29 mouse cellular contexts compared by ENCODE assay signal in the genomic region with DNA sequence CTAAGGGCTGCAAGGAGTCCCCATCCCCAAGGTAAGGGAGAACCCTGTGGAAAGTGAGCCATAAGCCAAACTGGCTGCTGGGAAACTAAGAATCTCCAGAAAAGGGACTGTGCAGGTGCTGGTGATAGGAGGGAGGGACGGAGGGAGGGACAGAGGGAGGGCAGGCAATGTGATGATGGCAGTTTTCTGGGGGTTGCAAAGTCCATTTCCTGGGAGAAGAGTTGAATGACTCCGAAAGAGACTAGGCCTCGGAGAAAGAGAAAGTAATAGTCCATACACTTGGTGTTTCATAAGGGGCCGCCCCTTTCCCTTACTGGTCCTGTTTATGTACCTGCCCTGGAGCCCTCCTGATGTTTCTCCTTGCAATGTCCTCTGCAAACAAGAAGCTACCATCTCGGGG. TPM values are rescaled to one million over a fixed set of nuclear protein-coding genes. Genes with fewer than 3 reads are reported as not detected.
DNase-seq lines count a peak whose midpoint lies in the region; ATAC-seq and TF ChIP-seq lines count a peak whose summit lies in the region.
"Had no signal": no experiment of that assay in that cellular context is flagged by ENCODE, and none has a peak within 500 bp of the region (broad histone marks: within the 10 kb centered on the region; RNA-seq: fewer than 3 reads in every experiment).

No protein-coding gene starts in this region.

- no peak for TF ChIP-seq POLR2A in small intestine, adult 2 months (IDR thresholded peaks at IDR 0.05; ENCODE audit: low read depth, low read length)

- H3K36me3 ChIP-seq in hindbrain, embryonic 10.5 days: peaks cover 89% of the 10 kb centered on the region
- no peaks in the 10 kb centered on the region for H3K36me3 ChIP-seq in hindbrain, embryonic 16.5 days (ENCODE audit: control insufficient read depth, insufficient read depth, low read length)
- H3K36me3 ChIP-seq in E14TG2a.4 (ENCODE audit: insufficient read depth, low read length): peaks cover 50% of the 10 kb centered on the region
- H3K36me3 ChIP-seq in intestine, embryonic 15.5 days: peaks cover 5% of the 10 kb centered on the region; the same call in 1 of the 2 replicates
- peaks cover 7% of the 10 kb centered on the region; the same call in 1 of the 2 replicates for H3K36me3 ChIP-seq in small intestine, adult 2 months (ENCODE audit: control insufficient read depth, insufficient read depth, low read length)
- H3K36me3 ChIP-seq: hindbrain, embryonic 15.5 days had no signal

- no peak overlapping the region for H3K9ac ChIP-seq in hindbrain, embryonic 16.5 days (ENCODE audit: low read depth, low read length)
- H3K9ac ChIP-seq in intestine, embryonic 15.5 days: no peak overlapping the region
- H3K9ac ChIP-seq: forebrain, embryonic 13.5 days; heart, embryonic 13.5 days; hindbrain, embryonic 12.5 days; hindbrain, embryonic 15.5 days had no signal

- H3K27me3 ChIP-seq in hindbrain, embryonic 10.5 days (ENCODE audit: insufficient read depth, poor library complexity, severe bottlenecking): no peaks in the 10 kb centered on the region
- no peaks in the 10 kb centered on the region for H3K27me3 ChIP-seq in hindbrain, embryonic 16.5 days (replicated peaks; ENCODE audit: control insufficient read depth, insufficient read depth, low read length)
- H3K27me3 ChIP-seq in E14TG2a.4 (ENCODE audit: insufficient read depth, low read length): no peaks in the 10 kb centered on the region
- H3K27me3 ChIP-seq in intestine, embryonic 15.5 days (replicated peaks): no peaks in the 10 kb centered on the region
- no peaks in the 10 kb centered on the region for H3K27me3 ChIP-seq in small intestine, adult 2 months (ENCODE audit: control insufficient read depth, insufficient read depth, low read length)
- H3K27me3 ChIP-seq: CH12.LX; forebrain, embryonic 13.5 days; heart, embryonic 13.5 days; hindbrain, embryonic 12.5 days; hindbrain, embryonic 15.5 days; Patski had no signal

- no peak for ATAC-seq in hindbrain, embryonic 16.5 days
- ATAC-seq in intestine, embryonic 15.5 days: peak; percentile 66
- ATAC-seq: forebrain, embryonic 13.5 days; forebrain, embryonic 16.5 days; Patski had no signal

- no peak overlapping the region for H3K4me3 ChIP-seq in hindbrain, embryonic 10.5 days
- no peak overlapping the region for H3K4me3 ChIP-seq in hindbrain, embryonic 16.5 days (ENCODE audit: low read length)
- H3K4me3 ChIP-seq in E14TG2a.4 (replicated peaks; ENCODE audit: low read length): peak overlapping the region; percentile 35; the same call in 1 of the 2 replicates
- H3K4me3 ChIP-seq in intestine, embryonic 15.5 days (replicated peaks): no peak overlapping the region
- H3K4me3 ChIP-seq in small intestine, adult 2 months (ENCODE audit: low read depth, low read length): no peak overlapping the region
- H3K4me3 ChIP-seq: forebrain, embryonic 10.5 days; forebrain, embryonic 13.5 days; gastrocnemius, adult 2 months; heart, embryonic 13.5 days; hindbrain, embryonic 12.5 days; hindbrain, embryonic 15.5 days had no signal

- peaks cover 81% of the 10 kb centered on the region for H3K4me1 ChIP-seq in hindbrain, embryonic 10.5 days (replicated peaks)
- peaks cover 14% of the 10 kb centered on the region for H3K4me1 ChIP-seq in hindbrain, embryonic 16.5 days (ENCODE audit: control insufficient read depth, insufficient read depth, low read depth, low read length)
- H3K4me1 ChIP-seq in E14TG2a.4 (replicated peaks; ENCODE audit: low read depth, low read length): peaks cover 100% of the 10 kb centered on the region
- H3K4me1 ChIP-seq in intestine, embryonic 15.5 days (replicated peaks): peaks cover 12% of the 10 kb centered on the region; the same call in 1 of the 2 replicates
- peaks cover 48% of the 10 kb centered on the region for H3K4me1 ChIP-seq in small intestine, adult 2 months (ENCODE audit: control insufficient read depth, insufficient read depth, insufficient read length, low read length)

- H3K9me3 ChIP-seq in hindbrain, embryonic 10.5 days: peaks cover 13% of the 10 kb centered on the region
- no peaks in the 10 kb centered on the region for H3K9me3 ChIP-seq in hindbrain, embryonic 16.5 days (ENCODE audit: control insufficient read depth, low read length)
- H3K9me3 ChIP-seq in E14TG2a.4 (ENCODE audit: low read length): no peaks in the 10 kb centered on the region; the same call in 1 of the 2 replicates
- H3K9me3 ChIP-seq in intestine, embryonic 15.5 days: no peaks in the 10 kb centered on the region
- H3K9me3 ChIP-seq: forebrain, embryonic 10.5 days; forebrain, embryonic 13.5 days; heart, embryonic 13.5 days; hindbrain, embryonic 12.5 days; hindbrain, embryonic 15.5 days had no signal

- H3K4me2 ChIP-seq in hindbrain, embryonic 16.5 days (ENCODE audit: low read length): no peak overlapping the region
- H3K4me2 ChIP-seq in intestine, embryonic 15.5 days (replicated peaks): no peak overlapping the region
- H3K4me2 ChIP-seq: forebrain, embryonic 13.5 days; heart, embryonic 13.5 days; hindbrain, embryonic 12.5 days; hindbrain, embryonic 15.5 days had no signal

- peak overlapping the region; percentile 59 for H3K27ac ChIP-seq in hindbrain, embryonic 10.5 days
- H3K27ac ChIP-seq in hindbrain, embryonic 16.5 days (ENCODE audit: low read depth, low read length): no peak overlapping the region
- H3K27ac ChIP-seq in intestine, embryonic 15.5 days: no peak overlapping the region
- H3K27ac ChIP-seq in small intestine, adult 2 months (ENCODE audit: insufficient read depth, low read depth, low read length): peak overlapping the region; percentile 86
- H3K27ac ChIP-seq: forebrain, embryonic 10.5 days; forebrain, embryonic 13.5 days; gastrocnemius, adult 2 months; heart, embryonic 13.5 days; hindbrain, embryonic 15.5 days had no signal

- no peak for TF ChIP-seq CTCF in E14TG2a.4 (conservative IDR thresholded peaks at IDR 0.05; ENCODE audit: low read length)
- no peak for TF ChIP-seq CTCF in small intestine, adult 2 months (IDR thresholded peaks at IDR 0.05; ENCODE audit: extremely low read depth, insufficient read length, insufficient replicate concordance, low read depth, low read length)

- DNase-seq in hindbrain, embryonic 10.5 days (ENCODE audit: low spot score): no peak
- no peak for DNase-seq in testis, postnatal 10 days (ENCODE audit: low spot score)
- DNase-seq in frontal cortex, postnatal 14 days (ENCODE audit: low spot score in 2 of 2): no peak
- DNase-seq: adrenal gland, postnatal 10 days; adrenal gland, postnatal 36 days; B cell, adult 2 months; cerebellum, adult 18-20 months; cerebellum, adult 9-10 months; cerebellum, postnatal 14 days; gastrocnemius, adult 2 months; gastrocnemius, postnatal 14 days; heart, adult 11 months; heart, postnatal 14 days; heart, postnatal 4 days had no signal

- 96% methylated on average over 5 of the region's 5 CpGs for WGBS in hindbrain, embryonic 10.5 days
- WGBS in hindbrain, embryonic 16.5 days: 94% methylated on average over 5 of the region's 5 CpGs
- WGBS in intestine, embryonic 15.5 days: 72% methylated on average over 5 of the region's 5 CpGs
- 28% methylated on average over 5 of the region's 5 CpGs for WGBS in small intestine, adult 2 months

RNA-seq across cellular contexts. Expression of gene Golm1, which starts 21.1 kb away (rescaled TPM):
- polyA plus RNA-seq in hindbrain, embryonic 10.5 days (2016; fragmentation: Nextera tagmentation; extraction: Ambion mirVana): 144 and 181 TPM in 2 replicates
- polyA plus RNA-seq in hindbrain, embryonic 16.5 days (2015; fragmentation: Nextera tagmentation; extraction: Ambion mirVana): 21.0 and 26.0 TPM in 2 replicates
- 81.8 and 86.9 TPM in 2 replicates for polyA plus RNA-seq in intestine, embryonic 15.5 days (2015; fragmentation: Nextera tagmentation; extraction: Ambion mirVana)
- 25.2 and 29.1 TPM in 2 replicates for polyA plus RNA-seq in small intestine, adult 2 months (2012; rRNA removed)

RNA-seq across cellular contexts. Expression of gene 4921517D22Rik, which starts 39.4 kb away (rescaled TPM):
- polyA plus RNA-seq in hindbrain, embryonic 10.5 days (2016; fragmentation: Nextera tagmentation; extraction: Ambion mirVana): not detected in 2 replicates
- not detected in 2 replicates for polyA plus RNA-seq in hindbrain, embryonic 16.5 days (2015; fragmentation: Nextera tagmentation; extraction: Ambion mirVana)
- not detected in 2 replicates for polyA plus RNA-seq in intestine, embryonic 15.5 days (2015; fragmentation: Nextera tagmentation; extraction: Ambion mirVana)
- polyA plus RNA-seq in small intestine, adult 2 months (2012; rRNA removed): not detected in 2 replicates
- polyA plus RNA-seq: embryonic facial prominence, embryonic 11.5 days; embryonic facial prominence, embryonic 14.5 days; forebrain, embryonic 10.5 days; forebrain, embryonic 13.5 days; forebrain, embryonic 16.5 days; heart, embryonic 13.5 days; heart, embryonic 16.5 days; hindbrain, embryonic 12.5 days; hindbrain, embryonic 15.5 days; Patski had no signal

RNA-seq across cellular contexts. Expression of gene Spata31d1a, which starts 55.7 kb away (rescaled TPM):
- polyA plus RNA-seq in hindbrain, embryonic 10.5 days (2016; fragmentation: Nextera tagmentation; extraction: Ambion mirVana): 0.05 TPM in 1 of 2 replicates, not detected in the other
- 0.12 TPM in 1 of 2 replicates, not detected in the other for polyA plus RNA-seq in hindbrain, embryonic 16.5 days (2015; fragmentation: Nextera tagmentation; extraction: Ambion mirVana)
- polyA plus RNA-seq in intestine, embryonic 15.5 days (2015; fragmentation: Nextera tagmentation; extraction: Ambion mirVana): 0.03 TPM in 1 of 2 replicates, not detected in the other
- polyA plus RNA-seq in small intestine, adult 2 months (2012; rRNA removed): not detected in 2 replicates
- polyA plus RNA-seq: embryonic facial prominence, embryonic 11.5 days; heart, embryonic 13.5 days; heart, embryonic 16.5 days; hindbrain, embryonic 15.5 days had no signal

RNA-seq across cellular contexts. Expression of gene Spata31d1b, which starts 57.6 kb away (rescaled TPM):
- 0.04 TPM in 1 of 2 replicates, not detected in the other for polyA plus RNA-seq in hindbrain, embryonic 10.5 days (2016; fragmentation: Nextera tagmentation; extraction: Ambion mirVana)
- 0.04 TPM in 1 of 2 replicates, not detected in the other for polyA plus RNA-seq in hindbrain, embryonic 16.5 days (2015; fragmentation: Nextera tagmentation; extraction: Ambion mirVana)
- not detected in 2 replicates for polyA plus RNA-seq in intestine, embryonic 15.5 days (2015; fragmentation: Nextera tagmentation; extraction: Ambion mirVana)
- not detected in 2 replicates for polyA plus RNA-seq in small intestine, adult 2 months (2012; rRNA removed)
- polyA plus RNA-seq: embryonic facial prominence, embryonic 11.5 days; forebrain, embryonic 13.5 days; forebrain, embryonic 16.5 days; heart, embryonic 13.5 days; heart, embryonic 16.5 days; hindbrain, embryonic 12.5 days; hindbrain, embryonic 15.5 days; Patski had no signal

Comparison
In these comparisons a context has a peak if more than half of its experiments do, and no peak if none do; other contexts are left out.
1. H3K27ac ChIP-seq: peak in hindbrain, embryonic 10.5 days (single experiment) and small intestine, adult 2 months (single experiment); none in hindbrain, embryonic 16.5 days (single experiment) and intestine, embryonic 15.5 days (single experiment).